Mouse (Mus musculus) heart, adult 2 months (tissue): ENCODE results near the gene Mroh9. TPM values are rescaled to one million over a fixed set of nuclear protein-coding genes. Genes with fewer than 3 reads are reported as not detected.

ENCODE experiments used
- DNase-seq, 2 experiments: peaks; one replicate each; pipeline ENCODE4 v3.0.0; 2021
- H3K27ac ChIP-seq: fragments of 200-600 bp; 2 replicates; pipeline ENCODE4 v1.8.1; 2022
- H3K27me3 ChIP-seq: fragments of 200-500 bp; 2 replicates; pipeline ENCODE4 v1.6.1; 2012; ENCODE audit warnings: mild to moderate bottlenecking, low read length, inconsistent platforms, mixed read lengths; ENCODE audit not compliant: control insufficient read depth, insufficient read depth
- H3K36me3 ChIP-seq: fragments of 200-500 bp; 2 replicates; pipeline ENCODE4 v1.6.1; 2012; ENCODE audit warnings: low read length, inconsistent platforms; ENCODE audit not compliant: control insufficient read depth, insufficient read depth
- H3K4me1 ChIP-seq: fragments of 200-500 bp; 2 replicates; pipeline ENCODE4 v1.6.1; 2011; ENCODE audit warnings: low read length; ENCODE audit not compliant: control insufficient read depth, insufficient read depth
- H3K4me3 ChIP-seq: fragments of 200-600 bp; 2 replicates; pipeline ENCODE4 v1.8.1; 2022
- H3K79me2 ChIP-seq: fragments of 200-500 bp; replicated peaks from 2 replicates; pipeline ENCODE4 v1.6.1; 2012; ENCODE audit warnings: mild to moderate bottlenecking, inconsistent platforms, low read length, moderate library complexity, mixed read lengths; ENCODE audit not compliant: control insufficient read depth, insufficient read depth
- H3K9ac ChIP-seq: fragments of 200-500 bp; 2 replicates; pipeline ENCODE4 v1.6.1; 2012; ENCODE audit warnings: low read depth, mild to moderate bottlenecking, control low read depth, inconsistent platforms, low read length, mixed read lengths
- CTCF ChIP-seq: fragments of 200-600 bp; IDR thresholded peaks from 2 replicates; pipeline ENCODE4 v1.8.1; 2022; ENCODE audit warnings: antibody characterized with exemption, mild to moderate bottlenecking, moderate library complexity
- EP300 ChIP-seq: fragments of 200-500 bp; IDR thresholded peaks from 2 replicates; pipeline ENCODE4 v1.6.1; 2011; ENCODE audit warnings: low read depth, low read length, control low read depth; ENCODE audit not compliant: insufficient read depth
- POLR2A ChIP-seq: fragments of 200-500 bp; IDR thresholded peaks from 2 replicates; pipeline ENCODE4 v1.6.1; 2011; ENCODE audit warnings: mild to moderate bottlenecking, low read depth, low read length, control low read depth; ENCODE audit not compliant: insufficient read depth
- WGBS: fragments of 180-500 bp; shearing (Covaris S2); methylation state at CpG from one replicate; pipeline ENCODE4 v1.1.7; 2018; 5-methylcytosine and 5-hydroxymethylcytosine counted together
- intact Hi-C: fragments of 180-260 bp; cut with DNase I; formaldehyde crosslinking; loops from one replicate; pipeline ENCODE4 v1.15.1; 2025
- polyA plus RNA-seq: library from polyadenylated mRNA; depleted of rRNA; stranded (reverse); fragments of >200 nt; gene quantifications from 2 replicates; pipeline ENCODE4 v1.2.3, GENCODE M21; 2012
- total RNA-seq, 2 experiments: library from RNA; stranded (reverse); gene quantifications; 2 replicates each; pipeline ENCODE4 v1.2.3; 2021

Gene Mroh9
- total and polyA plus RNA-seq, 3 experiments, result not detected

GRCm38 (mm10) chr1:163055629-163056028 lies 29.8 kb downstream of the Mroh9 start:
- no peak for TF ChIP-seq CTCF
- no peak for TF ChIP-seq EP300
- no peak for TF ChIP-seq POLR2A
- Histone ChIP-seq H3K27me3 (no peaks in the 10 kb centered on the region), H3K4me1 (no peaks in the 10 kb centered on the region), H3K36me3 (no peaks in the 10 kb centered on the region), H3K4me3 (no peak overlapping the region), H3K27ac (no peak overlapping the region), H3K79me2 (no peaks in the 10 kb centered on the region), H3K9ac (no peak overlapping the region)
- intact Hi-C loops, result loop anchor here (5.0 kb wide), 1 partner anchor 238 kb away; no protein-coding TSS in a partner anchor
- DNase-seq, result no peak

GRCm38 (mm10) chr1:163023075-163023474 lies 62.4 kb downstream of the Mroh9 start:
- H3K27me3 ChIP-seq, result no peaks in the 10 kb centered on the region
- H3K79me2 ChIP-seq, result no peaks in the 10 kb centered on the region
- no peak overlapping the region for H3K27ac ChIP-seq
- no peak overlapping the region for H3K9ac ChIP-seq
- intact Hi-C loops, result no loop called here
- no peaks in the 10 kb centered on the region for H3K36me3 ChIP-seq
- DNase-seq, result no peak
- TF ChIP-seq EP300 (no peak), CTCF (no peak), POLR2A (no peak)
- no peaks in the 10 kb centered on the region for H3K4me1 ChIP-seq
- no peak overlapping the region for H3K4me3 ChIP-seq

- H3K9ac ChIP-seq, result no peak overlapping the region
- intact Hi-C loops, result no loop called here
- no peaks in the 10 kb centered on the region for H3K79me2 ChIP-seq
- no peaks in the 10 kb centered on the region for H3K36me3 ChIP-seq
- TF ChIP-seq EP300 (no peak), CTCF (no peak), POLR2A (no peak)
- no peak overlapping the region for H3K4me3 ChIP-seq
- DNase-seq, result no peak
- no peaks in the 10 kb centered on the region for H3K27me3 ChIP-seq
- H3K27ac ChIP-seq, result no peak overlapping the region
- no peaks in the 10 kb centered on the region for H3K4me1 ChIP-seq
- WGBS, result 52% methylated on average over 3 of the region's 3 CpGs
Observed at GRCm38 (mm10) chr1:163009220-163009619, 76.2 kb downstream of the Mroh9 start.

- Histone ChIP-seq H3K79me2 (no peaks in the 10 kb centered on the region), H3K27me3 (no peaks in the 10 kb centered on the region), H3K4me1 (no peaks in the 10 kb centered on the region; the same call in 1 of the 2 replicates), H3K36me3 (no peaks in the 10 kb centered on the region), H3K9ac (no peak overlapping the region), H3K4me3 (no peak overlapping the region), H3K27ac (no peak overlapping the region)
- intact Hi-C loops, result no loop called here
- no peak for DNase-seq
- 69% methylated on average over 2 of the region's 2 CpGs for WGBS
- TF ChIP-seq CTCF (no peak), EP300 (no peak), POLR2A (no peak)
Observed at GRCm38 (mm10) chr1:163003496-163003895, 82.0 kb downstream of the Mroh9 start.

GRCm38 (mm10) chr1:163001271-163001829 lies 84.1 kb downstream of the Mroh9 start:
- 60% methylated on average over 4 of the region's 4 CpGs for WGBS
- Histone ChIP-seq H3K36me3 (no peaks in the 10 kb centered on the region), H3K4me3 (no peak overlapping the region), H3K79me2 (no peaks in the 10 kb centered on the region), H3K4me1 (no peaks in the 10 kb centered on the region; the same call in 1 of the 2 replicates), H3K27ac (no peak overlapping the region), H3K9ac (no peak overlapping the region), H3K27me3 (no peaks in the 10 kb centered on the region)
- TF ChIP-seq CTCF, result no peak
- TF ChIP-seq POLR2A, result no peak
- no peak for TF ChIP-seq EP300
- DNase-seq, result no peak
- intact Hi-C loops, result no loop called here

- no peak for DNase-seq
- no peak overlapping the region for H3K4me3 ChIP-seq
- intact Hi-C loops, result no loop called here
- no peaks in the 10 kb centered on the region for H3K79me2 ChIP-seq
- H3K36me3 ChIP-seq, result no peaks in the 10 kb centered on the region
- no peak overlapping the region for H3K27ac ChIP-seq
- no peak for TF ChIP-seq POLR2A
- TF ChIP-seq EP300, result no peak
- no peak for TF ChIP-seq CTCF
- peaks cover 2% of the 10 kb centered on the region; the same call in 1 of the 2 replicates for H3K4me1 ChIP-seq
- no peaks in the 10 kb centered on the region for H3K27me3 ChIP-seq
- no peak overlapping the region for H3K9ac ChIP-seq
- 83% methylated on average over 3 of the region's 3 CpGs for WGBS
Observed at GRCm38 (mm10) chr1:162987546-162987945, 97.9 kb downstream of the Mroh9 start.
